Mouse (Mus musculus) small intestine, adult 2 months (tissue): ENCODE data around the gene Hpca. TPM values are rescaled to one million over a fixed set of nuclear protein-coding genes. Genes with fewer than 3 reads are reported as not detected.

ENCODE experiments used
- H3K27ac ChIP-seq: fragments of 200-500 bp; 2 replicates; pipeline ENCODE4 v1.5.1; 2012; ENCODE audit warnings: low read depth, low read length, control low read depth, inconsistent platforms; ENCODE audit not compliant: insufficient read depth
- H3K27me3 ChIP-seq: fragments of 200-500 bp; 2 replicates; pipeline ENCODE4 v1.6.1; 2012; ENCODE audit warnings: mild to moderate bottlenecking, moderate library complexity, low read length, inconsistent platforms; ENCODE audit not compliant: control insufficient read depth, insufficient read depth
- H3K36me3 ChIP-seq: fragments of 200-500 bp; 2 replicates; pipeline ENCODE4 v1.6.1; 2012; ENCODE audit warnings: mild to moderate bottlenecking, low read length, control low read depth, inconsistent platforms; ENCODE audit not compliant: control insufficient read depth, insufficient read depth
- H3K4me1 ChIP-seq: fragments of 200-500 bp; 2 replicates; pipeline ENCODE4 v1.6.1; 2012; ENCODE audit warnings: low read length, inconsistent platforms, mixed read lengths; ENCODE audit not compliant: control insufficient read depth, insufficient read depth, insufficient read length
- H3K4me3 ChIP-seq: fragments of 200-500 bp; 2 replicates; pipeline ENCODE4 v1.5.1; 2012; ENCODE audit warnings: low read depth, mild to moderate bottlenecking, control low read depth, inconsistent platforms, low read length, moderate library complexity
- CTCF ChIP-seq: fragments of 200-500 bp; IDR thresholded peaks from 2 replicates; pipeline ENCODE4 v1.5.1; 2012; ENCODE audit warnings: low read depth, mild to moderate bottlenecking, control low read depth, inconsistent platforms, low read length, moderate library complexity, mixed read lengths; ENCODE audit not compliant: insufficient replicate concordance, insufficient read length; ENCODE audit errors: extremely low read depth
- POLR2A ChIP-seq: fragments of 200-500 bp; IDR thresholded peaks from 2 replicates; pipeline ENCODE4 v1.6.1; 2012; ENCODE audit warnings: low read depth, mild to moderate bottlenecking, control low read depth, inconsistent platforms, low read length, moderate library complexity
- WGBS: fragments of 180-500 bp; shearing (Covaris S2); methylation state at CpG from one replicate; pipeline ENCODE4 v1.1.7; 2018; 5-methylcytosine and 5-hydroxymethylcytosine counted together
- polyA plus RNA-seq: library from polyadenylated mRNA; depleted of rRNA; stranded (reverse); fragments of >200 nt; gene quantifications from 2 replicates; pipeline ENCODE4 v1.2.3, GENCODE M21; 2012

Gene Hpca
- polyA plus RNA-seq, 1 experiment: 0.72 TPM

GRCm38 (mm10) chr4:129128582-129129338 lies 6.9 kb upstream of the Hpca start:
- Histone ChIP-seq H3K4me3 (no peak overlapping the region), H3K27ac (no peak overlapping the region), H3K36me3 (no peaks in the 10 kb centered on the region), H3K27me3 (peaks cover 5% of the 10 kb centered on the region; the same call in 1 of the 2 replicates), H3K4me1 (peaks cover 9% of the 10 kb centered on the region; the same call in 1 of the 2 replicates)
- TF ChIP-seq CTCF (no peak), POLR2A (no peak)
- WGBS: 60% methylated on average over 13 of the region's 13 CpGs

GRCm38 (mm10) chr4:129125736-129126451 lies 4.1 kb upstream of the Hpca start:
- no peaks in the 10 kb centered on the region for H3K36me3 ChIP-seq
- peaks cover 9% of the 10 kb centered on the region for H3K4me1 ChIP-seq
- WGBS: 13% methylated on average over 19 of the region's 19 CpGs
- H3K27ac ChIP-seq: no peak overlapping the region
- peaks cover 23% of the 10 kb centered on the region for H3K27me3 ChIP-seq
- H3K4me3 ChIP-seq: peak overlapping the region; percentile 9; the same call in 1 of the 2 replicates
- no peak for TF ChIP-seq POLR2A
- no peak for TF ChIP-seq CTCF

- peaks cover 29% of the 10 kb centered on the region for H3K27me3 ChIP-seq
- H3K36me3 ChIP-seq: no peaks in the 10 kb centered on the region
- WGBS: 14% methylated on average over 13 of the region's 13 CpGs
- TF ChIP-seq POLR2A: no peak
- TF ChIP-seq CTCF: no peak
- H3K4me3 ChIP-seq: no peak overlapping the region
- H3K27ac ChIP-seq: no peak overlapping the region
- peaks cover 3% of the 10 kb centered on the region for H3K4me1 ChIP-seq
Measured at GRCm38 (mm10) chr4:129124652-129125146, 2.9 kb upstream of the Hpca start.

GRCm38 (mm10) chr4:129122719-129123118 lies 883 bp upstream of the Hpca start:
- no peak overlapping the region for H3K27ac ChIP-seq
- H3K36me3 ChIP-seq: no peaks in the 10 kb centered on the region
- no peak for TF ChIP-seq POLR2A
- no peak for TF ChIP-seq CTCF
- no peak overlapping the region for H3K4me3 ChIP-seq
- WGBS: 24% methylated on average over 8 of the region's 8 CpGs
- H3K4me1 ChIP-seq: peaks cover 3% of the 10 kb centered on the region
- peaks cover 29% of the 10 kb centered on the region for H3K27me3 ChIP-seq

- peaks cover 3% of the 10 kb centered on the region for H3K4me1 ChIP-seq
- H3K27me3 ChIP-seq: peaks cover 29% of the 10 kb centered on the region
- no peak overlapping the region for H3K4me3 ChIP-seq
- 23% methylated on average over 9 of the region's 9 CpGs for whole genome bisulfite sequencing
- TF ChIP-seq POLR2A: no peak
- no peak for TF ChIP-seq CTCF
- no peak overlapping the region for H3K27ac ChIP-seq
- H3K36me3 ChIP-seq: no peaks in the 10 kb centered on the region
Measured at GRCm38 (mm10) chr4:129122107-129122506, 271 bp upstream of the Hpca start.

- Histone ChIP-seq H3K27me3 (peaks cover 29% of the 10 kb centered on the region), H3K4me1 (peaks cover 2% of the 10 kb centered on the region), H3K36me3 (no peaks in the 10 kb centered on the region), H3K4me3 (peak overlapping the region; percentile 33), H3K27ac (no peak overlapping the region)
- WGBS: 3% methylated on average over 59 of the region's 59 CpGs
- 0 out of 2 replicates have a peak, but pooled peaks have one; percentile 11 for TF ChIP-seq CTCF
- TF ChIP-seq POLR2A: no peak
Measured at GRCm38 (mm10) chr4:129120520-129121445, 1.1 kb downstream of the Hpca start.
